Mouse (Mus musculus) kidney, adult 9 months (tissue): ENCODE measurements around the gene Ppcdc.
A peak's percentile ranks its signal among the peaks of the same experiment; 100 is the strongest.
"Not testable (repeated sequence)": the region's sequence is repeated elsewhere in the genome, so short reads cannot be mapped to it uniquely, and the experiment has no call there.

Experiments used
- DNase-seq: peaks from one replicate; pipeline ENCODE4 v3.0.0; 2022

Ppcdc gene

DNA sequence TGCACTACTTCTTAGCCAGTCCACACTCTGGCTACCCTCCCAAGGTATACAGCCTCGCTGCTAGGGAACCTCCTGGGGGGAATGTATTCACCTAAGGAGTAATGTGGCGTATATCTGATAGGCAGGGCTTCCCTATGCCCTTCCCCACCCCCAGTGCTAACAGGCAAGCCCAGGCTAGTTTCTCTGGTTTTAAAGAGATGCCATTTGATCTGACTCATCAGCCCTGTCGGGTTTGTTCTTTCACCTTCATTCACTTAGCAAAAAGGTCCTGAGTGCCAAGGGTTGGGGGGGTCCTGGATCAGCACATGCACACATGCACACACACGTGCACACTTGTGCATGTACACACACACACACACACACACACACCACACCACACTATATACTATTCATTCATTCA lies 12.0 kb downstream of the Ppcdc start:
- no peak for DNase-seq

DNA sequence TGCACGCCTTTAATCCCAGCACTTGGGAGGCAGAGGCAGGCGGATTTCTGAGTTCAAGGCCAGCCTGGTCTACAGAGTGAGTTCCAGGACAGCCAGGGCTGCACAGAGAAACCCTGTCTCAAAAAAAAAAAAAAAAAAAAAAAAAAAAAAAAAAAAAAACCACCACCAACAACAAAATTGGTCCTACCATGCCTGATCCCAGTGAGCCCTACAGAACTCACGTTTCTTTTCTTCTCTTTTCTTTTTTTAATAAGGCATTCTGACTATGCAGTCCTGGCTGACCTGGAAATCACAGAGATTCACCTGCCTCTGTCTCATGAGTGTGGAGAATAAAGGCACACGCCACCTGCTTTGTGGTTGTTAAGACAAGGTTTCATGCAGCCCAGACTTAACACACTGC lies 12.8 kb downstream of the Ppcdc start:
- DNase-seq, result not testable (repeated sequence)

DNA sequence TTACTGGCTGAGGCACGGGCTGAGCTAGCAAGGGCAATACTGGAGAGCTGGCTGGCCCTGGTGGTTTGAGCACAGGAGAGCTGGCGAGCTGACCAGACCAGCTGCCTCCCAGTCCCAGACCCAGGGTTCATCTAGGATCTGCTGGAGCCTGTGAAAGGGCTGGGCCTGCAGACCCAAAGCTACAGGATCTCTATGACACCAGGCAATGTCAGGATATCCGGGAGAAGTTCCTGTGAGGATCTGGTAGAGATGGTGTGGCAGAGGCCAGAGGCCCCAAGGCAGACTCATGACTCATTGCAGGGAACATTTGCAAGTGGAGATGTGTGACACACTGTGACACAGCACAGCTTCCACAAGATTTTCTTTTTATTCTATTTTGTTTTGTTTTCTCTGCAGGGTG lies 14.8 kb downstream of the Ppcdc start:
- DNase-seq, result peak; percentile 49

DNA sequence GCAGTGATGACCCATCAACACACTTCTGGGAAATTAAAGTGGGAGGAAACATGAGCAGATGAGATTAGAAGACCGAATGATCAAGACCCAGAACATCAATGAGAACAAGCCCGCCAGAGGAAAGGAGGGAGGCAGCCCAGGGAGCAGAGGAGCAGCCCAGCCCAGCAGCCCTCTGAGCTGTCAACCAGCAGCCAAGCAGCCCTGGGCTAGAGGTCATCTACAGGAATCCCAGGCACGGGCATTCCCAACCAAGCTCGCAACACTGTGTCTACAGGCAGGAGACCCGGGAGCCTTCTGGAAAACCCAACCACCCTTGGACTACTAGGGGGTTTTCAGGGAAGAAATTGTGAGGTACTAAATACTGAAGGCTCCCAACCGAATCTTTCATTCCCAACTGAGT lies 15.9 kb downstream of the Ppcdc start:
- no peak for DNase-seq

DNA sequence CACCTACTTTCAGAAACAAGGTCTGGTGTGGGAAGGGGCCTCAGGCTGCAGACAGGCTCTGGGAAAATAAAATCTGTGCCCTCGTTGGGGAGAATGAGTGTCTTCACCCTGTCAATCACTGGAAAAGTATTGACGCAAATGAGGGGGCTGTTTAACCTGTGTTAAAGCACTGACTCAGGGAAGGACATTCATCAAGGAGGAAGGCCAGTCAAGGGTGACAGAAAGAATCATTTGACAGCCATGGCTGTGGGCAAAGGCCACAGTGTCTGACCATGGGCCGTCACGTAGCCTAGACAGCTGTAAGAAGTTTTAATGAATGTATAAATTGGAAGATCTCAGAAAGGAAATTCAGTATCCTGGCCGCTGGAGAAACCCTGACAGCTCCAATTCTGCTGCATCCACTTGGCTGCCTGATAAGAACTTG lies 18.2 kb downstream of the Ppcdc start:
- peak; percentile 26 for DNase-seq

DNA sequence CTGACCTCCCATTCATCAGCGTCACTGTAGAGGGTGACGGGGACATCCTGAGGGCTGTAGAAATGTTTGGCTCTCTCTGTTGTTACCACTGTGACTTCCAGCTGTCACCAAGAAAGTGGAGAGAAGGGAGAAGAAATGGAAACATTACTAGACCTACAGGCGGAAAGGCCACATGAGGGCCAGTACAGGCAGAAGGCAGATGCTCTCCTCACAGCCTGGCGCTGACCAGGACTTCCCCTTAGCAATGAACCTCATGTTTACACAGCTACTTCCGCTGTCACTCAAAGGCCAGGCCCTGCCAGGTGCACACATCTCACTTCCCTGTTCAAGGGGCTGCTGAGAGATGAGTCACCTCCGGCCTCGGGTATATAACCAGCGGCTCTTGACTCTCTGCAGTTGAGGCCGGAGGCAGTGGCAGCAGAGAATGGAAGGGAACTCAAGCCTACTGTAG lies 18.8 kb downstream of the Ppcdc start:
- DNase-seq, result peak; percentile 81

DNA sequence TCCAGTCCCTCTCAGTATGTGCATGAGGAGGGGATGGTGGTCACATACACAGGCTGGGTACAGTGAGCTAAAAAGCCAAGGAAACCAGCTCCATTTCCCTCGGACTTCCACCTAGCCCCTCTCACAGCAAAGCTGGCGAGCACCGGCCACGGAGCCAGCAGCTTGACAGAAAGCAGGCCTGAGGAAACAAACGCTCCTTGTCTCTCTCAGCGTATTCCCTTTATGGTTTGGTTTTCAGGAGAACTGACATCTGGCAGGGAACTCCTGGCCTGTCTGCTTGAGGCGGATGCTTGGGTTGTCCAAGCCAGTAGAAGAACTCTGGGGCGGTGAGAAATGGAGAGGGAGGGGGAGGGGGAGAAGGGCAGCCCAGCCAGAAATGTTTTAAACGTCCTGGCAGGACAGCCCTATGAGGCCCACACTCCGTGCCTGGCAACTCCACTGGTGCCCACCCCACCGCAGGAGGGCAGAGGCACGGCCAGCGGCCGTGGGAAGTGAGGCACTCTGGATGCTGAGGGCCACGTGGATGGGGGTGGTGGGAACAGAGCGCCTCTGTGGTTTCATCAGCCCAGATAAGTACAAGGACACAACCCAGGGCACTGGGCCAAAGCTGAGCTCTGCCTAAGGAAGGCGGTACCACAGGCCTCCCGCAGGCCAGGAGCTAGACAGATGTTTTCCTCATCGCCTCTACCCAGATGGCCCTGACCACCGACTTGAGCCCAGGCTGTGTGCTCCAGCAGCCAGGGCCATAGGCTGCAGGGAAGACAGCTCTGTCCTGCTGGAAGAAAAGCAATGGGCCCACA lies 19.4 kb downstream of the Ppcdc start:
- DNase-seq, result peak; percentile 79

DNA sequence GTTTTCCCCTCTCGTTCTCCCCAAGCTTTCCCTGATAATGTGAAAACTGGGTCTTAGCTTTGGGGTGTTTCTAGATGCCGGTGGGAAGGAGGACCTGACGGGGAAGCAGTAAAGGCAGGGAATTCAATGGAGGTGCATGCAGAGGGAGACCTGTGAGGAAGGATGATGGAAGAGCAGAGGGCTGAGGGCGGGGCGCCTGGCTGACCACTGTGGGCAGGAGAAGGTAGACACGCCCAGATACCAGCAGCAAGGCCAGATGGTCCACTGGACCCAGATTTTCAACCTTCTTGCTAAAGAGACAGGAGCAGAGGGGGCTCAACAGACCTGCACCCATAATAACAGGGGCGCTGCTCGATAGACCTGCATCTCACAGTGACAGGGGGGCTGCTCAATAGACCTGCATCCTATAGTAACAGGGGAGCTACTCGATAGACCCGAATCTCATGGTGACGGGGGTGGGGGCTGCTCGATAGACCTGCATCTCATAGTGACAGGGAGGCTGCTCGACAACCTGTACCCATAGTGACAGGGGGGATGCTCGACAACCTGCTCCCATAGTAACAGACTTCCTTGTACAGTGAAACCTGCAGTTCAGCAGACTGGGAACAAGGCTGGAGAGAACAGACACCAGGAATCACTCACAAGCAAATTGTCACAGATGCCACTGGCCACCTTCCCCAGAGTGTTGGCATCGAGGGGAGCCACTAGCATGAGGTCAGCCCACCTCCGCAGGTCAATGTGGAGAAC lies 20.2 kb downstream of the Ppcdc start:
- DNase-seq, result no peak

DNA sequence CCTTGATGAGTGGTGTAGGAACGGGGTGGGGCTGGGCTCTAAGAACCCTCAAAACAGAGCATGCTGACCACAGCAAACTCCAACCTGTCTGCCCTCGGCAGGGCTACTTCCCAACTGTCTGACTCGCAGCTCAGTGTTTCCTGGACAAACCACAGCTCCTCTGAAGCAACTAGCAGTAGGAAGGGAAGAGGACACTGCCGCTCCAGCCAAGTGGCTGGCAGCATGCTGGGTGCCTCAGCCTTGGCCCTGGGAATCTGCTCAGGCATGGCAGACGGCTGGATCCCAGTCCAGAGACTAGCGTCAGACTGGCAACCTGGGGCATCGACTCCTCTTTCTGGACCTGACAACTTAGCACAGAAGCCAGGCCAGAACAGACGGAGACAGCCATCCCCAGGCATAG lies 22.6 kb downstream of the Ppcdc start:
- no peak for DNase-seq

DNA sequence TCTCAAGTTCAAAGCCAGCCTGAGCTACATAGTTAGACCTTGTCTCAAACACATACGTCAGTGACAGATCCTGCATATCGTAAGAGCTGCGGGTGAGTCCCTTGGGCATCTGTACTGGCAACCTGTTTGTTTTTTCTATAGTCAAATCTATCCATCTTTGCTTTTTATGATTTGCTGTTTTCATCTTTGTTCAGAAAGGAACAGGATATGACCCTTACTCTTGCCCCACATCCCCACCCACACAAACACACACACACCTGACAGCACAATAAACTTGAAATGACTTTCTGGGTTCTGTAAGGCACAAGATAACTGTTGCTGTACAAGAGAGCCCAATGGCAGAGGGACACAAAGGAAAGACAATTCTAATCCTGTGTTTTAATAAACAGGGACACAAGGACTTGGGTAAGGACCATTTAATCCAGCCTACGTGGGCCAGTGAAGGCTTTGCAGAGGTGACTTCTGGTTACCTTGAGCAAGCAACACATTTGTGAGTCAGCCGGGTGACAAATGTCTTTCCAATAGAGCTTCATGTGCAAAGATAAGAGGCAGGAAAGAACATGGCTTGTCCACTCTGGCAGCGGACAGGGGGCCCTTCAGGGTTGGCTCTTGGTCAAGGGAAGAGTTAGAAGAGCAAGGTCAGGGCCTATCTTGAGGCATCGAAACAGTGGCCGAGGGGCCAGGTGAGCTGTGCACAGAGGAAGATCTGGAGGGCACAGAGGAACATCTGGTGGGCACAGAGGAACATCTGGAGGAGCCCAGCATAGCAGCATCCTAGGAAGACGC lies 32.6 kb downstream of the Ppcdc start:
- no peak for DNase-seq

DNA sequence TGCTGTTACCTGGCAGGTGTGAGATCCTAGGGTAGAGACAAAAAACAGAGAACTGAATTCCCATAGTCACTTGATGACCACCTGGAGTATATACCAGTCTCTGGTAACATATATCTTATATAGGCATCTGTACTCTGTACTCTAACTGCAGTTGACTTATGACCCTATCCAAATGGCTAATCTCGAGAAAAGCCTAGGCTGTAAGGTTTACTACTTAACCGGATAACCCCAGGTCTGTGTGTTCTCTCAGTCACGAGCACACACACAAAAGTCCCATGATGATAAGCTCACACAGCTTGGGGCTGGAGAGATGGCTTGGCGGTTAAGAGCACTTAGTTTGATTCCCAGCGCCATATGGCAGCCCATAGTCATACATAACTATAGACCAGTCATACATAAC lies 33.5 kb downstream of the Ppcdc start:
- no peak for DNase-seq

DNA sequence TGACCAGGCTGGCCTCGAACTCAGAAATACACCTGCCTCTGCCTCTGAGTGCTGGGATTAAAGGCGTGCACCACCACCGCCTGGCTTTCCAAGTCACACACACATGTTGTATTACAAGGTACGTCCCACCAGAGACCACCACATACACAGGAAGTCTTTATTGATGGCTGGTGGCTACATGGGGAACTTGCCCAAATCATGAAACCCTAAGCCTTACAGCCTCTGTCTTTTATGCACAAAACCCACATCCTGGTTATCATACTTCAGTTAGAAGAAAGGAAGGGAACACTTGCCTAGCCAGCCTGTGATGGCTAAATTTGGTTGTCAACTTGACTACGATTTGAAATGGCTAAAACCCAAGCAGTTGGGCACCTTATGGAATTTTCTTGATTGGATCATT lies 35.9 kb downstream of the Ppcdc start:
- DNase-seq, result no peak

DNA sequence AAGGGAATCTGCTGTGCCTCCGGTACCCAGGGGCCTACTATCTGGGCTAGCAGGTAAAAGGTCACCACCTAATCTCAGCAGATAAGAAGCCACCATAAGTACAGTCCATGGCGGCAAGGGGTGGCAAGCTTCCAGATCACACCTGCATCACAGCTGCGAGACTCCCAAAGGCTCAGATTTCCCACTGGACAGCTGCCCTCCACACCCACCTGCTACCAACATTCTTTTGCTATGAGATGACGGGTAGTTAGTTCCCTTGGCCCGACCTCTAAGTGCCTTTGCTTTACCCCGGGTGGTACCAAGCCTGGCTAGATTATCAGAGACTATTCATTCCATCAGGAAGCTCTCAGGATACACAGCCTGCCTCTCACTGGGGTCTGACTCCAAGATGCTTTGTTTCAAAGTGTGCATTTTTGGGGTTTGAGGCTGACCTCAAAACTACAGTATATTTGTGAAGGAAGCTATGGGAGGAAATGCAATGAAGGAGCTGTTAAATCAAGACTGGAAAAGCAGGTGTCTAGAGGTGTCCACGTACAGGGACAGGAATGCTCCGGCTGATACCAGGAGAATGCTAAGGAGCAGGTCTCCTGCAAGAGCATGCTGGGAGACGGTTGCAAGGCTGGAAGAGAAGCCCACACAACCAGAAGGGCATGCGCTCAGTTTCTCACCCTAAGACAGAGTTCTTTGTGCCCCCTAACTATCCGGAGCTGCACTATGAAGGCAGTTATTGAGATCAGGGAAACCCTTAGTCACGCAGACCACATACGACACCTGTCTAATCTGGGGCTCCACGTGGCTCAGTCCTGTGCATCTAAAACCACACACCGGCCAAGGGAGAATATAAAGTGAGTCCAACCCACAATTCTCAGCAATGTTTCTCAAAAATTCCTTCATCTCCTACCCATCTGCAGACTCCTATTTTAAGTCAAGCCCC lies 37.3 kb downstream of the Ppcdc start:
- DNase-seq, result no peak

DNA sequence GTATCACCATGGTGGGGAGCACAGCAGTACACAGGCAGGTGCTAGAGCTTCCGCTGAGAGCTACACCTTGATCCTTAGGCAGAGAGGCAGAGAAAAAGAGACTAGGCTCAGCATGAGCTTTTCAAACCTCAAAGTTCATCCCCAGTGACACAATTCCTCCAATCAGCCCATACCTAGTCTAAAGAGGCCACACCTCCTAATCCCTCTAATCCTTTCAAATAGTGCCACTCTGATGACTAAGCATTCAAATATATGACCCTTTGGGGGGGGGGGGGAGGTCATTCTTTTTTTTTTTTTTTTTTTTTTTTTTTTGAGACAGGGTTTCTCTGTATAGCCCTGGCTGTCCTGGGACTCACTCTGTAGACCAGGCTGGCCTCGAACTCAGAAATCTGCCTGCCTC lies 41.2 kb downstream of the Ppcdc start:
- DNase-seq, result no peak

DNA sequence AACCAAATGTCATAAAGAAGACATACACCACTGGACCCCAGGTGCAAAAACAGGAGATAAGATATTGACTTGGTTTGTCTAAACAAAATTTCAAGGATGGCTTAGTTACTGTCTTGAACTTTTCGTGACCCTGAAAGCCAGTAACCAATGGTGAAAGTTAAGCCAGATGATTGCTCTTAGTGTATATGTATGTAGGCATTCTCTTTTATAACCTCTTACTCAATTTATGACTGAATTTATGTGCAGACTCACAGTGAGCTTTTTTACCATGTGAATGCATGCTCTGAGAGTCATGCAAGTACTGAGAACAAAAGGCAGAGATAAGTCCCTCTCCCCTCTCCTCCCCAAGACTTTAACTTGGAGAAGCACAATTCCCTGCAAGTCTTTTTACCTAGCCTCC lies 47.0 kb downstream of the Ppcdc start:
- no peak for DNase-seq

DNA sequence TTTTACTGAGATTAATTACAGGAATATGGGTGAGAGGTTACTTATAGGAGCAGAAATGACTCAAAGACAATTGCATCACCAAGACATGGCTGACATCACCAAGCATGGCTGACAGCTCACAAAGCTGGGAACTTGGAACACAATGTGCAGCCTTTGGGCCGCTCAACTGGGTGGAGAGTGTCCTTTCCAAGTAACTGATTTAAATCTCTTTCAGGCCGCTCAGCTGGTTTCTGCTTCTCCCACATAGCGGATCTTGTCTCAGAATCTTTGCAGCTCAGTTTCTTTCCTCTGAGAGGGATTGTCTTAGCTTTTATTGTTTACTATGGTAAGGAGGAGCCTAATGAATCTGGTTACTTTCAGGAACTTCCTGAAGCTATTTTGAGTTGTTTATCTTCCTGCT lies 49.1 kb downstream of the Ppcdc start:
- DNase-seq, result no peak

DNA sequence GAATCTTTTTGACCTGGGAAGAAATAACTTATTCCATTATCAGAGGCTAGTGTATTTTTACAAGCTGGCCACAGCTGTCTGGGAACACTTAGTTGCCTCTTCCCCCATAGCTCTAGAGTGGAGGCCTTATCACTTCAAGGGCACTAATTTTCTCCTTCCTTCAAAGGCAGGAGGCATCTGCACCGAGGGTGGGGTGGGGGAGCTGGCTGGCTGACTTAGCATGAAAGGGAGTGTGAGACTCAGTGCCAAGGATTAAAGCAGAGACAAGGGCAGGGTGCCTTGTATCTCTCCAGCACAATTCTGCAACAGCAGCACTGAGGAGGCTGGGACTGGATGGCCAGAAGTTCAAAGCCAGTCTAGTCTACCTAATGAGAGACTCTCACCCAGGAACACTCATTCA lies 50.8 kb downstream of the Ppcdc start:
- DNase-seq, result no peak

DNA sequence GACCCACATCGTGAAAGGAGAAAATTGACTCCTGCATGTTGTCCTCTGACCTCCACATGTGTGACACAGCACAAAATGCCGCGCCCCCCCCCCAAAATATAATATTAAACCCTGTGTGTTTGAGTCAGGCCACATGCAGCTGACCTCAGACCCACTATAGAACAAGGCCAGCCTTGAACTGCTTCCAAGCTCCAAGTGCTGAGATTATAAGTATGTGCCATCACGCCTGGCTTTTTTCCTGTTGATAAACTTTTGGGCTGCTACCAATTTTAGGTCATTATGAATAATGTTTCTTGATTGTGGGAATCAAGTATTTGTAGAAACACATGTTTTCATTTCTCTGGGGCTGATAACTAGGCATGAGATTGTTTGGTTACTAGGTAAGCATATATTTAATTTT lies 53.0 kb downstream of the Ppcdc start:
- no peak for DNase-seq

DNA sequence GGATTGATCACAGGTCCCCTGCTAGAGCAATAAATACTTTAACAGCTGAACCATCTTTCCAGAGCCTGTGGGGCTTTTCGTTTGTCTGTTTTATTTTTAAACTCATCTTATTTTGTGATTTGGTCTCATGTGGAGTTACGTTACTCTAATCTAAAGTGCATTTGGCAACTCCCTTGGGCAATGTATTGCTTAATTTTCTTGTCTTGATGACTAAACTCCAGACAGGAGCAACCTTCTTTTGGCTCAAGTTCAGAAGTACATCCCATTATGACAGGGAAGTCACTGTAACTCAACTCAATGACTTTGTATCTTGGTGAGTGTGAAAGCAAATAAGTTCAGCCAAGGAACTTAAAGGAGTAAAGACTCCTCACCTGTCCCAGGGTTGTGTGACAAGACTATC lies 55.3 kb downstream of the Ppcdc start:
- DNase-seq, result no peak

DNA sequence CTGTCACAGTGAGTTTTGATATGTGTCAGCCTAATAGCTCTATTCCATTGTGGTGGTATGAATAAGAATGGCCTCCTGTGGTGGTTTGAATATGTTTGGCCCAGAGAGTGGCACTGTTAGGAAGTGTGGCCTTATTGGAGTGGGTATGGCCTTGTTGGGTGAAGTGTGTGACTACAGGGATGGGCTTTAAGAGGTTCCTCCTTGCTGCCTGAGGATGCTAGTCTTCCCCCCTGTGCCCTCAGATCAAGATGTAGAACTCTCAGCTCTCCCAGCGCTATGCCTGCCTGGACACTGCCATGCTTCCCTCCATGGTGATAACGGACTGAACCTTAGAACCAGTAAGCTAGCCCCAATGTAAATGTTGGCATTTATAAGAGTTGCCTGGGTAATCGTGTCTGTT lies 78.9 kb downstream of the Ppcdc start:
- no peak for DNase-seq

DNA sequence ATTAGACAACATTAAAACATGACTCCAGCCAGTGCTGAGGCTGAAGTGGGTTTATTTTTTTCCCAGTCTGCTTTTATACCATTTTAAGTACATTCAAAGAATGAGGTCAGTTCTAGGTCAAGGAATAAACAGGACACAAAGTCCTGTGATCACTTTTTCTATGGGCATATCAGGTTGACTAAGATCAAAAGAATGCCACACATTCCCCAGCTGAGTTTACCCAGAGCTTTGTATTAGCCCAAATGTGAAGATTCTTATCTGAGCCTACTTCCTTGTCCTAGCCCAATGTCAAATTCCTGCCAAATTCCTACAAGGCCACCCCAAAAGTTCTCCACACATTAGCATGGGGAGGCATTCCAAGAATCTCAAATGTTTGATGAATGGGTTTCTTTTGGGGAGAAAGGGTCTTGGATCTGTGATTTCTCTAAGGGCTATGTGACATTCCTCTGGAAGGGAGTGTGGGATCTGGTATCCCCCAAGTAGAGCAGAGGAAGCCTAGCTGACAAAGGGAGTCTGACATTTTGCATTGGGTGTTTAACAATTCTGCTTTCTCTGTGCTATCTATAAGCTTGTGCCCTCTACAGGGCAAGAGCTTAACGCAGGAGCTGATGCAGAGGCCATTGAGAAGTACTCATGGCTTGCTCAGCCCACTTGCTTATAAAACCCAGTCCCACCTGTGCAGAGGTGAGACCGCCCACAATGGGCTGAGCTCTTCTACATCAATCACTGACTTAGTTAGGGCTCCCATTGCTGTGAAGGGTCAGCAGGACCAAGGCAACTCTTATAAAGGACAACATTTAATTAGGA lies 85.3 kb downstream of the Ppcdc start:
- DNase-seq, result no peak

DNA sequence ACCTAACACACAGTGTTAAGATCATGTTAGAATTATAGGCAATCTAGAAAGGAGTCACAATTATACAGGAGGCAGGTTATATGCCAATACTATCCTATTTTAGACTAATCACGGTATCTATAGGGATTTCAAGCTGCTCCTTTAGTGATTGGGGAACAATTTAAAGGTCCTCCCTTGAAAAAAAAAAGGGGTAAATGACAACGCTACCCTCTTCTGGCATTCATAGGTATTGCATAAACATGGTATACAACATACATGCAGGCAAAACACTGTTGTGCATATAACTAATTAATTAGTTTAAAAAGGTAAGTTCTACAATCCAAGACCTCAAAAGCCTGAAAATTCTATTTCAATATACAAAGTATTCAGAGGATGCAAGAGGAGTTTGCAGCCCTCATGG lies 88.6 kb downstream of the Ppcdc start:
- peak; percentile 28 for DNase-seq
